Mouse (Mus musculus): ENCODE data around the gene Lgalsl. TPM values are rescaled to one million over a fixed set of nuclear protein-coding genes. Genes with fewer than 3 reads are reported as not detected.

Lgalsl gene
- polyA plus RNA-seq, 1 experiment from 2014 or later = 31.3 TPM

DNA sequence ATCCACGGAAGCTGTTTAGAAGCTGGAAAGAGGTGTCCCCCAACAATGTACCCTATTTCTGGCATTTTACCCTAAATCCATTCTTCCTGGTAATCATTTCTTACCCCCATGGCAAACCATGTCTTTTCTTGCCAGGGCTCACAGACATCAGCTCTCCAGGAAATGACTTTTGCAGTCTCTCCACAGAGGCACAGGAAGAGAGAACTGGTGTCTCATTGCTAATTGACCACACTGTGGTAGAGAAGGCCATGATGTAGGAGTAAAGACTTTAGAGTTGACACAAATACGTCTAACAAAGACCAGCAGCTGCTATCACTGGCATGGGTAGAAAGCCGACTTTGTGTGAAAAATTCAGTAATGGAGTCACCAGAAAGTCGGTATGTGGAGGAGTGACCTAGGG is 50.5 kb downstream of the Lgalsl start:
- no peak for ATAC-seq (replicated peaks; ENCODE audit: low FRiP score, low read depth)

GRCm38 (mm10) chr11:20778861-20779563 is 51.8 kb downstream of the Lgalsl start:
- 85% methylated on average over 3 of the region's 3 CpGs for WGBS
- no peak overlapping the region for H3K9ac ChIP-seq (ENCODE audit: low read depth, low read length)
- no peak for DNase-seq (ENCODE audit: low spot score)

More for the DNA sequence above, 50.5 kb downstream of the Lgalsl start:
- Histone ChIP-seq H3K27me3 (ENCODE audit: insufficient read depth, low read length) (no peaks in the 10 kb centered on the region), H3K4me3 (replicated peaks; ENCODE audit: low read depth, low read length) (no peak overlapping the region), H3K36me3 (ENCODE audit: insufficient read depth, low read length) (no peaks in the 10 kb centered on the region), H3K27ac (no peak overlapping the region), H3K9ac (ENCODE audit: low read depth, low read length) (no peak overlapping the region), H3K4me1 (replicated peaks; ENCODE audit: insufficient read depth, low read length) (no peaks in the 10 kb centered on the region), H3K4me2 (ENCODE audit: low read length) (no peak overlapping the region), H3K9me3 (replicated peaks; ENCODE audit: low read length) (no peaks in the 10 kb centered on the region; the same call in 1 of the 2 replicates)
- TF ChIP-seq CTCF (IDR thresholded peaks at IDR 0.05; ENCODE audit: low read depth) = no peak
- 81% methylated on average over 4 of the region's 4 CpGs for WGBS
- DNase-seq (ENCODE audit: low spot score) = no peak

DNA sequence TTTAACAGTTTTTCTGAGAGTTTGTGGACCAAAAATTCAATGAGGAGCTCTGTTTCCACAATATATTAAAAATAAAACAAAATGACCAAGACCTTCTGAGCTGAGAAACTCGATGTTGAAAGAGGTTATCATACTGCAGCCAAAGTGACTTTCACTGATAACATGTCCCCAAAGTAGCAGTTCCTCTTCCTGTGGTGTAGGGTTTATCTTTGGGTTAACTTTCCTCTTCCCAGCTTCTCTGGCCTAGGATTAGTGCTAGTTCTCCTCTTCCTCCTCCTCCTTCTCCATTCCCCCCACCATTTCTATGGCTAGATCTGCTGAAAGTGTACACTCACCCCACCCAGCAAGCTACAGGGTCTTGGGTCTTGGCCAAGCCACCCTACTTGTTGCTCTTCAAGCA is 52.6 kb downstream of the Lgalsl start:
- ATAC-seq (replicated peaks; ENCODE audit: low FRiP score, low read depth) = no peak
- H3K4me3 ChIP-seq (replicated peaks; ENCODE audit: low read depth, low read length) = no peak overlapping the region
- no peak for TF ChIP-seq CTCF (IDR thresholded peaks at IDR 0.05; ENCODE audit: low read depth)
- no peak overlapping the region for H3K9ac ChIP-seq (ENCODE audit: low read depth, low read length)
- H3K27ac ChIP-seq = no peak overlapping the region
- WGBS = 78% methylated on average over 1 of the region's 1 CpGs
- H3K4me2 ChIP-seq (ENCODE audit: low read length) = no peak overlapping the region
- no peaks in the 10 kb centered on the region for H3K9me3 ChIP-seq (replicated peaks; ENCODE audit: low read length)
- no peak for DNase-seq (ENCODE audit: low spot score)
- no peaks in the 10 kb centered on the region for H3K27me3 ChIP-seq (ENCODE audit: insufficient read depth, low read length)
- no peaks in the 10 kb centered on the region for H3K4me1 ChIP-seq (replicated peaks; ENCODE audit: insufficient read depth, low read length)
- H3K36me3 ChIP-seq (ENCODE audit: insufficient read depth, low read length) = no peaks in the 10 kb centered on the region

More at GRCm38 (mm10) chr11:20778861-20779563, 51.8 kb downstream of the Lgalsl start:
- H3K9me3 ChIP-seq (replicated peaks; ENCODE audit: low read length) = no peaks in the 10 kb centered on the region
- TF ChIP-seq CTCF (IDR thresholded peaks at IDR 0.05; ENCODE audit: low read depth) = no peak
- no peak overlapping the region for H3K4me3 ChIP-seq (replicated peaks; ENCODE audit: low read depth, low read length)
- no peak for ATAC-seq (replicated peaks; ENCODE audit: low FRiP score, low read depth)
- H3K27ac ChIP-seq = no peak overlapping the region
- H3K4me2 ChIP-seq (ENCODE audit: low read length) = no peak overlapping the region
- no peaks in the 10 kb centered on the region for H3K4me1 ChIP-seq (replicated peaks; ENCODE audit: insufficient read depth, low read length)
- no peaks in the 10 kb centered on the region for H3K36me3 ChIP-seq (ENCODE audit: insufficient read depth, low read length)
- H3K27me3 ChIP-seq (ENCODE audit: insufficient read depth, low read length) = no peaks in the 10 kb centered on the region

DNA sequence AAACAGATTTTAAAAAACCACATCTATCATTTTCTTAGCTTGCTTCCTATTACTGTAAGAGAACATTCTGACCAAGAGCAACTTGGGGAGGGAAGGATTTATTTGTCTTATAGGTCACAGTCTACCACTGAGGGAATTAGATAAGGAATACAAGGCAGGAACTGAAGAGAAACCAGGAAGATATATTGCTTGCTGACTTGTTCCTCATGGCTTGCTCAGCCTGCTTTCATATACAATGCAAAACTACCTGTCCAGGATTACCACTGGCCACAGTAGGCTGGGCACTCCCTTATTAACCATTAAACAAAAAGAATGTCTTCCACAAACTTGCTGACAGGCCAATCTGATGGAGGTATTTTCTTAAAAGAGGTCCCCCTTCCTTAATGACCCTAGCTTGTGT is 54.2 kb downstream of the Lgalsl start:
- ATAC-seq (replicated peaks; ENCODE audit: low FRiP score, low read depth) (no peak), DNase-seq (ENCODE audit: low spot score) (no peak)
- no peak overlapping the region for H3K4me2 ChIP-seq (ENCODE audit: low read length)
- no peak overlapping the region for H3K27ac ChIP-seq
- TF ChIP-seq CTCF (IDR thresholded peaks at IDR 0.05; ENCODE audit: low read depth) = no peak
- H3K9me3 ChIP-seq (replicated peaks; ENCODE audit: low read length) = no peaks in the 10 kb centered on the region
- H3K4me1 ChIP-seq (replicated peaks; ENCODE audit: insufficient read depth, low read length) = no peaks in the 10 kb centered on the region
- no peaks in the 10 kb centered on the region for H3K27me3 ChIP-seq (ENCODE audit: insufficient read depth, low read length)
- no peaks in the 10 kb centered on the region for H3K36me3 ChIP-seq (ENCODE audit: insufficient read depth, low read length)
- no peak overlapping the region for H3K4me3 ChIP-seq (replicated peaks; ENCODE audit: low read depth, low read length)
- no peak overlapping the region for H3K9ac ChIP-seq (ENCODE audit: low read depth, low read length)

Other genes starting within 250 kb of the Lgalsl start
- gene Aftph, start 89.5 kb downstream of the Lgalsl start, polyA plus RNA-seq (2015; fragmentation: Nextera tagmentation; extraction: Ambion mirVana) = 25.1 and 25.4 TPM in 2 replicates

All from kidney, postnatal 0 days (tissue).